Mouse (Mus musculus) leukemia stem cell, adult 10-12 weeks (primary cell): ENCODE data around the gene Sema6b. TPM values are rescaled to one million over a fixed set of nuclear protein-coding genes. Genes with fewer than 3 reads are reported as not detected.

Experiments used
- polyA plus RNA-seq: library from polyadenylated mRNA; stranded (reverse); fragments of >175 nt; gene quantifications from 2 replicates; pipeline ENCODE4 v1.2.3, GENCODE M21; 2012; ENCODE audit warnings: low replicate concordance

The Sema6b gene
- polyA plus RNA-seq, result 6.4 and 7.7 TPM in 2 replicates

DNA sequence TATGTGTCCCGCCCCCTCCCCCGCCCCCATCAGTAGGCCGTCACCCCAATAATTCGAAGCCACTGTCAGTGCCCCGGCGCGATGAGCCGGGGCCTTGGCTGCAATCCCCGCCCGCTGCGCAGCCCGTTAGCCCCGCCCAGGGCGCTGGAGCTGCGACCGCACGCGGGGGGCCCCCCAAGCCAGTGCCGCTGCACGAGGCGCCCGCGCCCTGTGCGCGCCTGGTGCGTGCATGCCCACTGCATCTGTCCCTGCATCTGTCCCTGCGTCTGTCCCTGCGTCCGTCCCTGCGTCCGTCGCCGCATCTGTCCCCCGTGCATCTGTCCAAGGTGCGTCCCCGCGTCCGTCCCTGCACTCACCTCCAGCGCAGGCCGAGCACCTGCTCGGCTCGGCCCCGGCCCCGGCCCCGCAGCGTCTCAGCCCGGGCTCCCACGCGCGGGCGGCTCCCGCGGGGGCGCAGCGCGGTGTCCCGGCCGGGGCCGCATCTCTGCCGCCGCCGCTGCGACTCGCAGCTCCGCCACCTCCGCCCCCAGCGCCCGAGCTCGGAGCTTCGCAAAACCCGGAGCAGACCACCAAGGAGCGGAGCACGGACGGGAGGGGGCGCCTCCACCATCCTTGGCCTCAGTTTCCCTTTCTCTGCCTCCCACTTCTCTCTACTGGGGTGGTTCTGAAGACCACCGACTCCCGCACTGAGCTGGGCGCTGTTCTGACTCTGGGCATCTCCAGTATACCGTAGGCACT is at the start of gene Sema6b:
Sema6b (minus strand) TSS at position 486 of the 738 bp plus-strand sequence.

DNA sequence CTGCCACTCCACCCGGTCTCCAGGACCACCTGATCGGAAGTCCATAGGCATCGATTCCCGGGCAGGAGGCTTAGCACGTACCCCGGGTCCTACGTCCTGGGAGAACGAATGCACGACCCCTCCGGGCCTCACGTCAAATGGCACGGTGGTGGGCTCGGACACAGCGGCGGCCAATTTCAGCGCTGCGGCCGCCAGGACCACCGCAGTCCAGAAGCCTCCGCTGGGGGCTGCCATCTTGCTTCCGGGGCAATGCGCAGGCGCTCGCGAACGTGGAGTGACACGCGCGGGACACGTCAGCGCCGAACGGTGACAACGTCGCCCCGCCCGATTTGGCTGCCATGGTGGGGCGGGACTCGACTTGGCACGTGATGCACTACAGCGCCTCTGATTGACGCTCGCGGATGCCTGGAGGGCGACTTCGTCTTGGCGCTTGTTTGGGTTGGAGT is 43.5 kb upstream of the Sema6b start, which contains the start of gene Mydgf:
Mydgf (minus strand) TSS at position 263 of the 446 bp plus-strand sequence.

GRCm38 (mm10) chr17:56162231-56162774 is 22.2 kb upstream of the Sema6b start, which contains the start of gene Tnfaip8l1:
Gene Tnfaip8l1, plus strand, starts transcription at chr17:56162477.

DNA sequence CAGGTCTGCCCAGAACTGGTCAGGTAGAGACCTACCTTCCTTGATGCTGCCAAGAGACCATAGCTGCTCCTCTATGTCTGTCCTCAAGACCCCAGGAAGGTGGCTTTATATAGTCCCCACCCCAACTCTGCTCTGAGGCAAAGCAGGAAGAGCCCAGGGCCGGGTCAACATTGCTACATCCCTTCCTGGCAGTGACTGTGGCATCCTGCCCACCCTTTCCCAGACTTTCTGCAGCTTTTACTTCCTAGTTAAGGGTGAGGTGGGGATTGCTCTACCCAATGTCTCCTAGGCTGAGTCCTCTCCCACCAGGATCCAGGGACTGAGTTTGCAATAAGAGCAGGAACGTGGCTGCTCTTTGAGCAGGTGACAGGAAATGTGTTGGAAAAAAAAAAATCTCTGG is 18.3 kb downstream of the Sema6b start, which contains the start of gene Lrg1:
Lrg1 (minus strand) TSS at position 176 of the 400 bp plus-strand sequence.

DNA sequence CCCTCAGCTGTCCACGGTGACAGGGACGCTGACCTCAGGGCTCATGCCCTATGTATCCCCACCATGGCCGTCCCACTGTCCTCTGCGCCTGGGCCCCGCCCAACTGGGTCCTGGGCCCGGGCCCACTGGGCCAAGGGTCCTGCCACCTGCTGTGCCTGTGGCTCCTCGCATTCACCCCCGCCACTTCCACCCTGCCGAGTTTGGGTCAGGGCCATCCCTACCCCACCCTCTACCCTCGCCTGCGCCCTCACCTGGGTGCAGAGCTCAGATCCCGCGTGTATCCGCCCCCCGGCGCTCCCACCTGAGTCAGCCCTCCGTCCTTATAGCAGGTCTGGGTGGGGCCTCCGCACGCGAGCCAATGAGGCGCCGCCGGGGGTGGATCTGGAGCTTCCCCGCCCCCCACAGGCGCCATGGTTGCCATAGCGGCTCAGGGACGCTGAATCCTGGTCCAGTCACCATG is 22.9 kb downstream of the Sema6b start, which contains the start of gene Plin5:
Plin5 (minus strand) TSS at position 346 of the 460 bp plus-strand sequence.

DNA sequence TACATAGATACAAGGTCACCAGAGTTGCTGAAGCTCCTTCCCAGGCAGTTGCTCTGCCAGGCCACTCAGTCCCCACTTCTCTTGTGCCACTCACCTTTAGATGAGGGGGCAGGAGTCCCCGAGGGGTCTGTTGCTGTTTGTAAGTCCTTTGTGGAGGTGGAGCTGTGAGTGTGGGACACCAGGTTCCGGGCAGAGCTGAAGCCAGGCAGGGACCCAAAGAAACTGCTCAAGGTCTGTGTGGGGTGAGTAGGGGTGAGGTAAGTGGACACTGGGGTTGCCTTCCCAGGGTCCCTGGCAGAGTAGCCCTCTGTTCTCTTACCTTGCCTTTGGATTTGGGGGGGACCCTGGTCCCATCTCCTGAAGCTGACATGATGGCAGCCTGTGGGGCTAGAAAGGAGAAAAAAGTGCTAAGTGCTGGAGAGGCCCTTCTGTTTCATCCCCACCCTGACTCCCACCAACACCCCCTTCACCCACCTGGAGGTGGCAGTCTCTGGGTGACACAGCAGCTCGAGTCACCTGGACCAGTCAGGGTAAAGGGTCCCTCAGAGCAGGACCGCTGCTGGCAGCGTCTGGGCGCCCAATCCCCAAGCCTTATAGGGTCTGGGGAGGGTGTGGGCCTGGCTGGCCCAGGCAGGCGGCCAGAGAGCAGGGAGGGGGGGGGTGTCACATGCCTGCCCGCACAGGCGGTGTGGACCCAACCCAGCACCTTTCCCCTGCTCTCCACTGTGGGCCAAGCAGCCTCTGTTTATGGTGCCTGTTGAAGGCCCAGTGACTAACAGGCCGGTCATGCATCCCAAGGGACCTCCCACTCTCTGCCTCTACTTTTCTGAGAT is 30.7 kb downstream of the Sema6b start, which contains the start of gene Plin4:
Plin4 (minus strand) TSS at position 585 of the 833 bp plus-strand sequence.

DNA sequence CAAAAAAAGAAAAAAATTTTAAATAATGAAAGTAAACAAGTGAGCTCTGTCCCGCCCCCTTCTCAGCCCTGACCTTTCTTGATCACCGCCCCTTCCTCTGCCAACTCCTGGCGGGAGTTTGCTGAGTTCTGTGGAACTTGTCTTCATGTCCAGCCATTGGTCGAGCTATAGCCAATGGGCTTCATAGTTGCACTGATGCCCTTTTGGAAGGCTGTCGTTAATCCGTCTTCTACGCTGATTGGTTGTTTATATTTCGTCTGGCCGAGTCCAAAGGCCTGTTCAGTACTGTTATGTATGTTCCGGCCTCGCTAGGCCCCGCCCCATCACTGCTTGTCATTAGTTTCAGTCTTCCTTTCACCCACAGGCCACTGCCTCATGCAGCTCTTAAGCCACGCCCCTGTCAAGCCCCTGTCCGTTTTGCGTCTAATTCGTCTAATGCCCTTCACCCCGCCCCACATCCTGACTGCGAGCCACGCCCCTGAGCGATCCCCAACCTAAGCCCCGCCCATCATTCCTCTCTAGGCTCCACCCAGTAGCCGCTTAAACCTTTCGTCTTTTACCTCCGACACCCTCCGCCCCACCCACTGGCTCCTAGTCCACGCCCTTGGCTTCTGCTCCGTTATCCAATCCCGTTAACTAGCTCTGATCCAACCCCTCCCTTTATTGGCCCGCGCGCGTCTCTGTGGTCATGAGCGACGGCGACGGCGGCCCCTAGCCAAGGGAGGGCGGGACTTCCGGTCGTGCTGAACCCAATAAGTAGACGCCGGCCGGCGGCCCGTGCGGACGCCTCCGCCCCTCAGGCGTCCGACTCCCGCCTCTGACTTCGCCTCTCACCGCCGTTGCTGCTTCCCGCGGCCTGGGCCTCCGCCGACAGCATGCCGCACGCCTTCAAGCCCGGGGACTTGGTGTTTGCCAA is 61.0 kb downstream of the Sema6b start, which contains the start of gene Hdgfl2:
Hdgfl2 (plus strand) TSS at position 755 of the 916 bp plus-strand sequence.

GRCm38 (mm10) chr17:56074827-56075208 is 65.3 kb downstream of the Sema6b start, which contains the start of gene Ubxn6:
Gene Ubxn6, minus strand, starts transcription at chr17:56075028.

Other genes starting within 250 kb of the Sema6b start
- 1.2 TPM in 1 of 2 replicates, not detected in the other for gene Zfp959, start 248.2 kb downstream of the Sema6b start, polyA plus RNA-seq
- 0.09 TPM in 1 of 2 replicates, not detected in the other for gene Zfp119b, start 190.8 kb downstream of the Sema6b start, polyA plus RNA-seq
- gene Ebi3, start 187.7 kb downstream of the Sema6b start, polyA plus RNA-seq, result 14.7 and 15.6 TPM in 2 replicates
- 15.2 and 32.7 TPM in 2 replicates for gene Yju2, start 181.2 kb downstream of the Sema6b start, polyA plus RNA-seq
- gene Shd, start 169.9 kb downstream of the Sema6b start, polyA plus RNA-seq, result 0.32 and 1.6 TPM in 2 replicates
- gene Fsd1, start 153.8 kb downstream of the Sema6b start, polyA plus RNA-seq, result not detected in 2 replicates
- gene Stap2, start 134.8 kb downstream of the Sema6b start, polyA plus RNA-seq, result 0.38 and 0.97 TPM in 2 replicates
- gene Mpnd, start 134.6 kb downstream of the Sema6b start, polyA plus RNA-seq, result 23.3 and 25.1 TPM in 2 replicates
- gene Sh3gl1, start 103.7 kb downstream of the Sema6b start, polyA plus RNA-seq, result 80.1 and 88.3 TPM in 2 replicates
- gene Chaf1a, start 99.9 kb downstream of the Sema6b start, polyA plus RNA-seq, result 28.2 and 45.2 TPM in 2 replicates
- gene Ubxn6, start 65.3 kb downstream of the Sema6b start, polyA plus RNA-seq, result 34.3 and 40.9 TPM in 2 replicates
- 103 and 249 TPM in 2 replicates for gene Hdgfl2, start 60.7 kb downstream of the Sema6b start, polyA plus RNA-seq
- gene Plin4, start 30.5 kb downstream of the Sema6b start, polyA plus RNA-seq, result not detected in 2 replicates
- gene Plin5, start 22.7 kb downstream of the Sema6b start, polyA plus RNA-seq, result 0.19 TPM in 1 of 2 replicates, not detected in the other
- 52.9 and 55.2 TPM in 2 replicates for gene Lrg1, start 18.3 kb downstream of the Sema6b start, polyA plus RNA-seq
- gene Tnfaip8l1, start 22.1 kb upstream of the Sema6b start, polyA plus RNA-seq, result 1.6 and 2.5 TPM in 2 replicates
- 15.6 and 36.0 TPM in 2 replicates for gene Mydgf, start 43.6 kb upstream of the Sema6b start, polyA plus RNA-seq
- gene Dpp9, start 78.6 kb upstream of the Sema6b start, polyA plus RNA-seq, result 45.8 and 114 TPM in 2 replicates
- gene Fem1a, start 116.5 kb upstream of the Sema6b start, polyA plus RNA-seq, result 16.0 and 29.3 TPM in 2 replicates
- gene Ticam1, start 136.4 kb upstream of the Sema6b start, polyA plus RNA-seq, result 20.8 and 31.5 TPM in 2 replicates
- gene Plin3, start 152.5 kb upstream of the Sema6b start, polyA plus RNA-seq, result 8.5 and 12.1 TPM in 2 replicates
- not detected in 2 replicates for gene Arrdc5, start 159.9 kb upstream of the Sema6b start, polyA plus RNA-seq
- 42.3 and 96.8 TPM in 2 replicates for gene Uhrf1, start 163.0 kb upstream of the Sema6b start, polyA plus RNA-seq
- gene Kdm4b, start 185.7 kb upstream of the Sema6b start, polyA plus RNA-seq, result 24.5 and 26.9 TPM in 2 replicates